Mouse (Mus musculus) kidney, adult 9 months (tissue): ENCODE measurements around the gene Slc22a8.

Experiments
- DNase-seq: peaks from one replicate; pipeline ENCODE4 v3.0.0; 2022

The Slc22a8 gene

DNA sequence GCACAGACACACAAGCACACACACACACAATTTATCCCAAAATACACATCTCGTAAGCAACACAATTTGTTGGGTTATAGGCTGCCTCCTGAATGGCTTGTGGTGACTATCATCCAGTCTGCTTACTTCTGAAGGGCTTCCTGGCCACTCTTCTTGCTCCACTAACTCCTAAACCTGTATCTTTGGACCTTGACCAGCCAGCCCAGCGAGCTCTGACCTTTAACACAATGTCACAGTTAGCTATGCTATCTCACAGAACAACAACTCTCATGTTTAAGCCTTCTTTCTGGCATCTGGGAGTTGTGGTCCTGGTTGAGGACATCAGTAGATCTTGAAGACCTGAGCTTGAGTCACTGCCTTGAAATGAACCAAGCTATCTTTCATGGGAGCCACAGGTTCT lies 8.2 kb downstream of the Slc22a8 start:
- DNase-seq = peak; percentile 85

- no peak for DNase-seq
These were observed 10.9 kb downstream of the Slc22a8 start for GRCm38 (mm10) chr19:8601922-8602321.

- no peak for DNase-seq
These were observed 11.9 kb downstream of the Slc22a8 start for GRCm38 (mm10) chr19:8602914-8603313.

GRCm38 (mm10) chr19:8604536-8605240 lies 13.6 kb downstream of the Slc22a8 start:
- DNase-seq = no peak

- peak; percentile 94 for DNase-seq
These were observed 14.1 kb downstream of the Slc22a8 start for GRCm38 (mm10) chr19:8605241-8605558.

DNA sequence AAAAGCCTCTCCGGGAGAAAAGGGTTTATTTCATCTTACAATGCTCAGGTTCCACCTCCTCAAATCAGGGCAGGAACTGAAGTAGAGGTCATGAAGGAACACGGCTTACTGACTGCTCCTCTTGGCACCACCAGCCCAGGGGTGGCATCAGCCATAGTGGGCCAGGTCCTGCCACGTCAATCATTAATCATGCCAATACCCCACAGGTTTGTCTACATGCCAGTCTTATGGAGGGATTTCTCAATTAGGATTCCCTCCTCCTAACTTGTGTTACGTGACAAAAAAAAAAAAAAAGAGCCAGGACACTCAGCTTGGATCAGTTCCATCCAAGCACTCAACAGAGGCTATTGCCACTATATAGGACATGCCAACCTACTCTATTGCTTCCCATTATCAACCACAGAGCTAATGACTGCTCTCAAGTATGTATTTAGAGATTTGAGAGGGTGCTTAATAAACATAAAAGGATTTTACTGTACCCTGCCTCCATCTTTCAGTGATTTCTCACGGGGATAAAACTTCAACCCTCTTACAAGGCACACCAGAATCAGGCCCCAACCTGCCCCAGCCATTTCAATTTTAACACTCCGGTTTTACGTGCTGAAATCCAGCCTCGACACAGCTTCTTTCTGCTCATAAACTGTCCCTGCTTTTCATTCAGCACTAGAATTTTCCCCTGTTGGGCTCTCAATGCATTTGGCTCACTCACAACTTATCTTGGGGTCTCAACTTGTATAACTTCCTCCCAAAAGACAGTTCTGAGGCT lies 20.5 kb downstream of the Slc22a8 start:
- DNase-seq = peak; percentile 85

GRCm38 (mm10) chr19:8613111-8613510 lies 22.1 kb downstream of the Slc22a8 start:
- peak; percentile 92 for DNase-seq

GRCm38 (mm10) chr19:8614343-8614742 lies 23.3 kb downstream of the Slc22a8 start:
- no peak for DNase-seq

- DNase-seq = no peak
These were observed 25.3 kb downstream of the Slc22a8 start for GRCm38 (mm10) chr19:8616314-8616713.

GRCm38 (mm10) chr19:8617904-8618303 lies 26.9 kb downstream of the Slc22a8 start, which contains the start of gene Slc22a6:
TSS of gene Slc22a6 (plus strand) at chr19:8618039.
- DNase-seq = peak; percentile 83

GRCm38 (mm10) chr19:8621098-8621497 lies 30.0 kb downstream of the Slc22a8 start:
- DNase-seq = peak; percentile 65

DNA sequence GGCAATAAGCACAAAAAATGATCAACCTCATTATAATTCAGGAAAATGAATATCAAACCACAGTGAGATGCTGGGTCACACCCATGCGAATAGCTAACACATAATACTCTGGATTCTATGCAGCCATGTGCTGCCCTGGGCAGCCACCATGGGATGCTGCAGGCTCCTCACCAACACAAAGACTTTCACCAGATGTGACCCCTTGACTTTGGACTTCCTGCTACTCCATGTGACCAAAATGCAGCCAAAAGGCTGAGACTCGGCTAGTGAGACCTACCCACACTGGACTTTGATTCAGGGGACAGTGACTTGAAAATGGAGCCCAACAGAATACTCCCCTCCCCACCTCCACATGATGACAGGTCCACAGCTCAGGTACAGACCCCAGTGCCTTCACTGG lies 39.2 kb downstream of the Slc22a8 start:
- DNase-seq = peak; percentile 91

GRCm38 (mm10) chr19:8630826-8631225 lies 39.8 kb downstream of the Slc22a8 start:
- peak; percentile 85 for DNase-seq

- DNase-seq = peak; percentile 7
These were observed 41.0 kb downstream of the Slc22a8 start for GRCm38 (mm10) chr19:8632029-8632428.

DNA sequence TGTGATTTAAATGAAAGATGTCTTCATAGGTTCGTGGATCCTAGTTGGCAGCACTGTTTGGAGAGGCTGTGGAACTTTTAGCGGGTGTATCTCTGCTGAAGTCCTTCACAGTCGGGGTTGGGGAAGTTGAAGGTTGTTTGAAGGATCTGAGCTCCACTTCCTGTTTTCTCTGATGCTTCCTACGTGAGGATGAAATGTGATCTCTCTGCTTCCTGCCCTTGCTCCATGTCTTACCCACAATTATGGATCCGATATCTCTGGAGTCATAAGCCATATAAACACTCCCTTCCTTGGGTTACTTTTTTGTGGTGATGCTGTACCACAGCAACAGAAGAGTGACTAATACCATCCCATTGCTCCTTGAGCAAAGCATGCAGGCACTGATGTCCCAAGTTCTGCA lies 51.0 kb downstream of the Slc22a8 start:
- DNase-seq = no peak

- peak; percentile 64 for DNase-seq
These were observed 55.3 kb downstream of the Slc22a8 start for GRCm38 (mm10) chr19:8646393-8646792.

DNA sequence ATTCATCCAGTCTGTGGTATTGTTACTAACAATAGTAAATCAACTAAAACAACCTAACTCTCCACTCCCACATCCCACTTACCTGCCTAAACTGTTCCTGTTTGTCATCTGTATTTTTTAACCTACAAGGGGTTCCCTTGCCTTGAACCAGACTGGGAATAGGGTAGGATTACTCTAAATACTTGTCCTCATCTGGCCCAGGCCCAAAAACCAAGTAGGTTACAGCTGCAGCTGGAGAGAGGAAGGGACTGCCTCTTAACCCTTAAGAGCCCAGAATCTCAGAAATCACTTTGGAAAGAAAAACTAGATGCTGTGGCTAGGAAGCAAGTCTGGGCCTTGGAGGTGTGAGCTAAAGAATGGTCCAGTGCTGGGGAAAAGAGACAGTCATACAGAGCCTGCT lies 64.8 kb downstream of the Slc22a8 start:
- DNase-seq = no peak

- DNase-seq = peak; percentile 42
These were observed 65.3 kb downstream of the Slc22a8 start for GRCm38 (mm10) chr19:8656341-8656740.
